Mouse (Mus musculus) intestine, postnatal 0 days (tissue): Measurements from ENCODE around the gene Stard3nl. TPM values are rescaled to one million over a fixed set of nuclear protein-coding genes. Genes with fewer than 3 reads are reported as not detected.

Experiments
- ATAC-seq: fragments of 200-750 bp; cut with Nextera tagmentation; 2 replicates; pipeline ENCODE4 v1.8.0; 2017; ENCODE audit warnings: mild to moderate bottlenecking, moderate TSS enrichment, moderate library complexity
- H3K27ac ChIP-seq: fragments of 300-500 bp; sonication (generic); 2 replicates; pipeline ENCODE4 v1.5.1; 2014; ENCODE audit warnings: mild to moderate bottlenecking, low read depth, low read length, moderate library complexity
- H3K27me3 ChIP-seq: fragments of 300-500 bp; sonication (generic); replicated peaks from 2 replicates; pipeline ENCODE4 v1.6.1; 2014; ENCODE audit warnings: low read length, mixed read lengths; ENCODE audit not compliant: control insufficient read depth, insufficient read depth
- H3K36me3 ChIP-seq: fragments of 300-500 bp; sonication (generic); 2 replicates; pipeline ENCODE4 v1.6.1; 2014; ENCODE audit warnings: mild to moderate bottlenecking, moderate library complexity; ENCODE audit not compliant: control insufficient read depth, insufficient read depth
- H3K4me1 ChIP-seq: fragments of 300-500 bp; sonication (generic); replicated peaks from 2 replicates; pipeline ENCODE4 v1.6.1; 2014; ENCODE audit warnings: antibody characterized with exemption, low read length, mixed read lengths; ENCODE audit not compliant: control insufficient read depth, insufficient read depth
- H3K4me2 ChIP-seq: fragments of 300-500 bp; sonication (generic); replicated peaks from 2 replicates; pipeline ENCODE4 v1.6.1; 2014; ENCODE audit warnings: low read depth, mild to moderate bottlenecking, moderate library complexity
- H3K4me3 ChIP-seq: fragments of 300-500 bp; sonication (generic); 2 replicates; pipeline ENCODE4 v1.5.1; 2014; ENCODE audit warnings: low read depth, low read length
- H3K9ac ChIP-seq: fragments of 300-500 bp; sonication (generic); 2 replicates; pipeline ENCODE4 v1.6.1; 2014; ENCODE audit warnings: mild to moderate bottlenecking, low read depth, low read length
- H3K9me3 ChIP-seq: fragments of 300-500 bp; sonication (generic); 2 replicates; pipeline ENCODE4 v1.6.1; 2016; ENCODE audit warnings: mixed run types; ENCODE audit not compliant: control insufficient read depth
- CTCF ChIP-seq: sonication (generic); IDR thresholded peaks from 2 replicates; pipeline ENCODE4 v1.5.1; 2016; ENCODE audit warnings: low read depth, mild to moderate bottlenecking, control low read depth, antibody characterized with exemption, moderate library complexity
- WGBS: fragments of 180-500 bp; shearing (Covaris S2); extraction: QIAGEN DNeasy Blood & Tissue Kit; methylation state at CpG from one replicate; pipeline ENCODE4 v1.1.7; 2014; 5-methylcytosine and 5-hydroxymethylcytosine counted together
- polyA plus RNA-seq: library from polyadenylated mRNA; unstranded; fragments of >200 nt; fragmentation: Nextera tagmentation; extraction: Ambion mirVana; gene quantifications from 2 replicates; pipeline ENCODE4 v1.2.1, GENCODE M21; 2015

Gene Stard3nl
- polyA plus RNA-seq, 1 experiment from 2014 or later: 79.6 TPM

DNA sequence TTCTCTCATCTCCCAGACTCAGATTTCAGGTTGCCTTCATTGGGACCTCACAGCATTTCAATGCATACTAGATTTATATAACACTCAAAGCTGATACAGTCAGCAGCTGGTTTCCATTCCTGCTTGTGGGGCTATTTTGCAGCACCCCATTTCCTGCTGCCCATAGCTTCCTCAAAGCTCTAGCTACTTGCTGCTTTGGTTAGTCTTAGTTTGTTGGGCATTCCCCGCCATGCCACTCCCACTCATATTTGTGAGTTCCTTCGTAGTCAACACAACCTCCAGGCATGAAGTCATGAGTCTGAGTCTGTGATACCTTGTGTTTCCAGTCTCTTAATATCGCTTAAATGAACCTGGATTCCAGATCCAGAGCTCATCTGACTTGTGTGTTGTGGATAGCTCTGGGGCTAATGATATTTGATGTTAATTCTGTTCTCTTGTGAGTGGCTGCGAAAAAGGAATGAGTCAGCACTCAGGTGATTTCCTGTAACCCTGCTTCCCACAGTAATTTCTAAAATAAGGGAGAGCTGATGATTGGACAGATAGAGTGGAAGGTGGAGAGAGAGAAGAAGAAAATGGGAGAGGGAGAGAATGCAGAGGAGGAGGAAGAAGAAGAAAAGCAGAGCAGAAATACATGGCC is 22.4 kb upstream of the Stard3nl start:
- H3K4me1 ChIP-seq: no peaks in the 10 kb centered on the region
- H3K4me2 ChIP-seq: no peak overlapping the region
- H3K9me3 ChIP-seq: no peaks in the 10 kb centered on the region
- H3K4me3 ChIP-seq: no peak overlapping the region
- no peak for ATAC-seq
- H3K27ac ChIP-seq: no peak overlapping the region
- WGBS: 87% methylated on average over 4 of the region's 4 CpGs
- no peaks in the 10 kb centered on the region for H3K27me3 ChIP-seq
- no peak overlapping the region for H3K9ac ChIP-seq
- no peak for TF ChIP-seq CTCF
- no peaks in the 10 kb centered on the region for H3K36me3 ChIP-seq

DNA sequence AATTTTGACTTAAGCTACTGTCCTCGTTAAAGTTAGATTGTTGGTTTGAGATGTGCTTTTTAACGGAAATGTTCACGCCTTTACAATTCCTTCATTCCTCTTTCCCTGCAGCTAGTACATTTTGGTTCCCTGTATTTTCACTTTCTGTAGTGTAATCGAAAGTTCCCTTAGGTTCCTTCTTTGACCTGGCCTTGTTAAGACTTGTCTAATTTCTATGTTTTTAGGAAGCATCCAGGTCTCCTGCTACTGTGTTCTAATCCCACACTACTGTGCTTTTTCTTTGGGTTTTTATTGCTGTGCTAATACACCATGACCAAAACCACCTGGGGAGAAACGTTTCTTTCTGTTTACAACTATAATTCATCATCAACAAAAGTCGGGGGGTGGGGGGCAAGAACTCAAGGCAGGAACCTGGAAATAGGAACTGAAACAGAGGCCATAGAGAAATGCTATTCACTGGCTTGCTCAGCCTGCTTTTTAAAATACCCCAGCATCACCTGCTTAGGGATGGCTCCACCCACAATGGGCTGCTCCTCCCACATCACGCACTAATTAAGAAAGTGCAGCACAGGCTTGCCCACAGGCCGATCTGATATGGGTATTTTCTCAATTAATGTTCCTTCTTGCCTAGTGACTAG is 20.4 kb upstream of the Stard3nl start:
- Histone ChIP-seq H3K4me3 (no peak overlapping the region), H3K9me3 (no peaks in the 10 kb centered on the region), H3K9ac (no peak overlapping the region), H3K4me1 (no peaks in the 10 kb centered on the region), H3K4me2 (no peak overlapping the region), H3K27me3 (no peaks in the 10 kb centered on the region), H3K27ac (no peak overlapping the region), H3K36me3 (no peaks in the 10 kb centered on the region)
- 69% methylated on average over 8 of the region's 8 CpGs for WGBS
- TF ChIP-seq CTCF: no peak
- ATAC-seq: no peak

DNA sequence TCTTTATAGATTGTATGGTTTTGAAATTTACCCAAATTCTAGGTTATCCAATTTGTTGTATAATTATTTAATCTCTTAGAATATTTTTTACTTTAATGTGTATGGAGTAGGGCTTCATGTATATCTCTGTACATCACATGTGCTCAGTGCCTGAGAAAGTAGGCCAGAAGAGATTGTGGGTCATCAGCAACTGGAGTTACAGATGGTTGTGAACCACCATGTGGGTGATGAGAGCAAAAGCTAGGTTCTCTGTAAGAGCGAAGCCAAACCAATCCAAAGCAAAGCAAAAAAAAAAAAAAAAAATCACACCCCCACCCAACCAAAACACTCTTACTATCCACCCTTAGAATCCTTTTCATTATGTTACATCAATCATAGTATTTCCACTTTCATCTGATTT is 19.7 kb upstream of the Stard3nl start:
- H3K4me3 ChIP-seq: no peak overlapping the region
- no peak overlapping the region for H3K9ac ChIP-seq
- H3K36me3 ChIP-seq: no peaks in the 10 kb centered on the region
- ATAC-seq: no peak
- H3K9me3 ChIP-seq: no peaks in the 10 kb centered on the region
- WGBS: 89% methylated on average over 1 of the region's 1 CpGs
- no peak overlapping the region for H3K27ac ChIP-seq
- H3K4me2 ChIP-seq: no peak overlapping the region
- H3K4me1 ChIP-seq: no peaks in the 10 kb centered on the region
- no peak for TF ChIP-seq CTCF
- H3K27me3 ChIP-seq: no peaks in the 10 kb centered on the region

DNA sequence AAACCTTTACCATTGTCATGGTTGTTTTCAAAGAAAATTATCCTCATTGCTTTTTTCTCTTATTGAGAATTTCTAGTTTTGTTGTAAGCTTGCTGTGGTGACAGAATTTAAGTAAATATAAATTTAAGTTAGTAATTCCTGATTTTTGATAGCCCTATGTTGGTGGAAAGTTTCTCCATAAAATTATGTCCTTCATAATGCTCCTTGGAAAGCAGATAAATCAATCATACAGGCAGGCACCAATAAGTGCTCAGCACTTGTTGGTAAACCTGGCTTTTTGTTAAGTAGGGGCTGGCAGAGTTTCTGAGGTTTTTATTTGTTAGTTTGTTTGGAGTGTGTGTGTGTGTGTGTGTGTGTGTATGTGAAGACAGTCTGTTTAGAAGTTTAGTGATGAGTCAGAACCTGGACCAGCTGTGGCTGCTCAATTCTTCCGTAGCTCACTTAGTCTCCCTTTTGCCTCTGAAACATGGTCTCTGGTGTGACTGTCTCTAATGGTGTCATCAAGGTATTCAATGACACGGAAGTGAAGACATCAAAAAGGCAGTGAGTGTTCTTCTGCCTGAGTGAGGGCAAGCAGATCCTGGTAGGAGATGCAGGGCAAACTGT is 16.8 kb upstream of the Stard3nl start:
- 71% methylated on average over 2 of the region's 2 CpGs for WGBS
- Histone ChIP-seq H3K36me3 (no peaks in the 10 kb centered on the region), H3K9ac (no peak overlapping the region), H3K27me3 (no peaks in the 10 kb centered on the region), H3K4me2 (no peak overlapping the region), H3K4me1 (no peaks in the 10 kb centered on the region), H3K4me3 (no peak overlapping the region), H3K9me3 (no peaks in the 10 kb centered on the region), H3K27ac (no peak overlapping the region)
- TF ChIP-seq CTCF: no peak
- no peak for ATAC-seq

DNA sequence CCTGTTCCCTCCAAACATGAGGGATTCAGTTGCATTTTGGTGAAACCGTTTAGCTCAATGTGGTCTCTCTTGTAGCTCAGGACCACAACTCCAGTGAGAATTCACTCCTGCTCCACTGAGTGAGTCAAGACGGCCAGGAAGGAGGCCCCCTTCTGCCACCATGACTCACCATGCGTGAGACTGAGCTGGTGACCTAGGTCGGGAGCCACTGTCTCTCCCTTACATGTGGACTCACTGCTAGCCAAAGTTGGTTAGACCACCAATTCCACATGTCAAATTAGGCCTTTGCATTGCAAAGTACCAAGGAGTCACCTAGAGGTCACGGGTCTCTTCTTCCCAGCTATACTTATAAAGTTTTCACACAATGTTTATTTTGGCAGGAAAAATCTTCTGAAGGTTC is 16.3 kb upstream of the Stard3nl start:
- no peak for TF ChIP-seq CTCF
- no peaks in the 10 kb centered on the region for H3K9me3 ChIP-seq
- no peak overlapping the region for H3K9ac ChIP-seq
- WGBS: 82% methylated on average over 5 of the region's 5 CpGs
- H3K4me2 ChIP-seq: no peak overlapping the region
- H3K27me3 ChIP-seq: no peaks in the 10 kb centered on the region
- H3K4me3 ChIP-seq: no peak overlapping the region
- ATAC-seq: no peak
- H3K27ac ChIP-seq: no peak overlapping the region
- H3K36me3 ChIP-seq: no peaks in the 10 kb centered on the region
- no peaks in the 10 kb centered on the region for H3K4me1 ChIP-seq

DNA sequence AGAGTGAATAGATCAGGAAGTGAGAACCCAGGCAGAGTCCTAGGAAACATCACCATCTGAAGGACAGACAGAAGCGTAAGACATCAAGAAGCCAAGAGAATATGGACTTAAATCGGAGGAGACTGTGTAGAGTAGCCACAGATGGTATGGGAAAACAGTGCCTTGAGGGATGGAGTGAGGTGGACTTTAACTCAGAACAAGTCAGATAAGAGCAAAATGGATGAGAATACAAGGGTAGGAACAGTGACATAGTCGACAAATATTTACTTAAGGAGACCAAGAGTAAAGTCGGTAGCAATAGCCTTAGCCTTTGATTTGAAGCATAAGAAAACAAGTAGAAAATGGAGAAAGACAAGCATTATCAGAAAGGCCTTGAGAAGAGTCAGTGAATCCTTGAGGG is 15.1 kb upstream of the Stard3nl start:
- Histone ChIP-seq H3K4me1 (no peaks in the 10 kb centered on the region), H3K9ac (no peak overlapping the region), H3K36me3 (no peaks in the 10 kb centered on the region), H3K4me2 (no peak overlapping the region), H3K4me3 (no peak overlapping the region), H3K27me3 (no peaks in the 10 kb centered on the region), H3K9me3 (no peaks in the 10 kb centered on the region), H3K27ac (no peak overlapping the region)
- no peak for ATAC-seq
- TF ChIP-seq CTCF: no peak
- WGBS: 43% methylated on average over 4 of the region's 4 CpGs
